Mouse (Mus musculus): ENCODE measurements around the gene Fyttd1.

The Fyttd1 gene

DNA sequence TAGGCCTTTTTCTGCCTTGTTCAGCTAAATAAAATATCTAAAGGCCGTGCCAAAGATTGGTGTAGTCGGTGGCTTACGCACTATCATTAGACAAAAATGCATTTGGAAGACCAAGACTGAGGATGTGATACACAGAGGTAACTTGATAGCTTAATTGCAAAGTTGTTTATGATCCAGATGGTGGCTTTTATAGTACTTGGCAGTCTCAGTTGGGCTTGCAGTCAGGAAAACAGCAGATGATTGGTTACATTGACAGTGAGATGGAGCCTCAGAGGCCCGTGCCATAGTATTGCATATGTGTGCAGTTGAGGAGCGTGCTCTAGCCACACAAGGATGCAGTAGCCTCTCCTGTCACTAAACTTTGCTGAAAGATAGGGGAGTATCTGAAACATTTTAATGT lies 65.4 kb downstream of the Fyttd1 start:
- DNase-seq (ENCODE audit: low read depth) = peak; percentile 50

DNA sequence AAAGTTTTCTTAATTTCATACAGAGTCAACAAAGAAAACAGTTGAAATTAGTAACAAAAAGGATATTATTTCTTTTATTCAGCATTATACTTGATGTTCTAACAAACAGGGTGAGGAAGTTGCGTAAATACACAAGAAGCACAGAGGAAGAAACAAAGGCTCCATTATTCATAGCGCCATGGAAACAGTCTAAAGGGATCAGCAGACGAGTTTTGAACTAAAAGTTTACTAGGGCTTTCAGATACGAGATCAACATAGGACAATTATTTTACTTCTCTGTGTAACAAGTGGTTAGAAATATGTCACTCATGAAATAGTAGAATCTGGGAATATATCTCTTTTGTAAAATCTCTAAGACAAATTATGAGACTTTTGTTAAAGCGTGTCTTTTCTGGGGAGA lies 68.1 kb downstream of the Fyttd1 start:
- no peak for DNase-seq (ENCODE audit: low read depth)

DNA sequence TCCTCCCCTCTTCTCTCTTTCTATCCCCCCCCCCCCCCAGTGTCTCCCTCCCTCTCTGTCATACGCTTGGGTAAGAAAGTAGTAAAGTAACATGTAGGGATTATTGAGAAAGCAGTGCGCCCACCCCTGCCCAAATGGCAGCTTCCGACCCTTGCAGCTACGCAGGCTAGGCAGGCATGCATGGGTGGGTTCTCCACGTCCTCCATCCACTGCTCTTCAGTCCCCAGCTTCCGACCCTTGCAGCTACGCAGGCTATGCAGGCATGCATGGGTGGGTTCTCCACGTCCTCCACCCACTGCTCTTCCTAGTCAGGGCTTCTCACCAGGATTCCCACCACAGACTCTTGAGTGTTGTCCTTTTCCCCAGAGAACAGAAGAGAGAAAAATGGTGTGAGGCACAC lies 70.7 kb downstream of the Fyttd1 start:
- DNase-seq (ENCODE audit: low read depth) = no peak

DNA sequence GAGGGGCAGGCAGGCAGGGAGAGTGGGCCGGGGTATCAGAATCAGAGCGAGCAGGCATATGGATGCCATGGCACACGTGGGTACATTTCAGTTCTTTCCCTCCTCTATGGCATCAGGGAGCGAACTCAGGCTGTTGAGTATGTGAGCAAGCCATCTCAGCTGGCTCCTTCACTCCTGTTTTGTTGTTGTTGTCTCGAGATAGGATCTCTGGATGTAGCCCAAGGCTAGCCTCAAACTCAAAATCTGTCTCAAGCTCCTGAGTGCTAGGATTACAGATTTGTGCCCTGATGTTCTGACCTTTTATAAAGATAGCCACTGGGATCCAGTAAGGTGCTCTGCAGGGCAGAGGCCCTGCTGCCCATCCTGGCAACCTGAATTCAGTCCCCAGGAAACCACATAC lies 71.4 kb downstream of the Fyttd1 start:
- DNase-seq (ENCODE audit: low read depth) = no peak

DNA sequence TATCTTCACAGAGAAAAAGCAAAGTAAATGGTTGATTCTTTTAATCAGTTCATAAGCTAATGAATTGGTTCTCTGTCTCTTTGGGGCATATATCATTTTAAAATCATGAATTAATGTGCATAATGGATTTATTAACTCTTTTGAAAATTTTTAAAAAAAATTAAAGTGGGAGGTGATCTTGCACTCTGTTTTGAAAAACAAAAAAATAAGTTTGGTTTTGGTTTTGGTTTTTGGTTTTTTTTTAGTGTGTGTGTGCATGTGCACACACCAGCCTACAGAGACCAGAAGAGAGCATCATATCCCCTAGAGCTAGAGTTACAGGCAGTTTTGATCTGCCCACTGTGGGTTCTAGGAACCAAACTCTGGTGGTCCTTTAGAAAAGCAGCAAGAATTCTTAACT lies 72.0 kb downstream of the Fyttd1 start:
- DNase-seq (ENCODE audit: low read depth) = no peak

DNA sequence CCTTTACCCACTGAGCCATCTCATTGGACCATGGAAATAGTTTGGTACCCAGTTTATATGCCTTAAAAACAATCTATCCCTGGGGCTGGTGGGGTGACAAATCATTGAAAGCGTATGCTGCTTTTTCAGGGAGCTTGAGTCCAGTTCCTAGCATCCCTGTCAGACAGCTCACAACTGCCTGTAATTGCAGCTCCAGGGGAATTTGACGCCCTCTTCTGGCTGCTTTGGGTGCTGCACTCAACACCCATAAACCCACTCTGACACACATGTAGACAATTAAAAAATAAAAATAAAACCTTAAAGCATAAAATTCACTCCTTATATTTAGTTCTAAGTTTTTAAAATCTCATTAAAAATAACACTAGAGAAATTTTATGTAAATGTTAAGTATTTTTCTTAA lies 73.8 kb downstream of the Fyttd1 start:
- no peak for DNase-seq (ENCODE audit: low read depth)

DNA sequence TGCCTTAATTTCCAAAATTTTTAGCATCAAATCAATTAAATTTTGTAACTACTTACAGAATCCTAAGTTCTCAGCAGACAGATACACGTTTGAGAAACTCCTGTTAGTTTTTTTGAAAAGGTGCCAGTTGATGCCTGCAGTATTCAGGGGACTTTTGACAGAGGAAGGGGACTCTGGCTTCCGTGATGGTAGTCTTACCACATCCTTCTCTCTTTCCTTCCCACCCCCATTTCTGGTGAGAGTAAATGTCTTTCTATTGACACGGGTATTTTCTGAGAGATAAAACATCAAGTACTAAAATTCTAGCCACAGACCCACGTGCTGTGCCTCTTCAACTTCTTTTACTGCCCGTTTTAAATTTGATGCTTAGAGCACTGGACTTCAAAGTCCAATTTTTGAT lies 76.5 kb downstream of the Fyttd1 start:
- no peak for DNase-seq (ENCODE audit: low read depth)

DNA sequence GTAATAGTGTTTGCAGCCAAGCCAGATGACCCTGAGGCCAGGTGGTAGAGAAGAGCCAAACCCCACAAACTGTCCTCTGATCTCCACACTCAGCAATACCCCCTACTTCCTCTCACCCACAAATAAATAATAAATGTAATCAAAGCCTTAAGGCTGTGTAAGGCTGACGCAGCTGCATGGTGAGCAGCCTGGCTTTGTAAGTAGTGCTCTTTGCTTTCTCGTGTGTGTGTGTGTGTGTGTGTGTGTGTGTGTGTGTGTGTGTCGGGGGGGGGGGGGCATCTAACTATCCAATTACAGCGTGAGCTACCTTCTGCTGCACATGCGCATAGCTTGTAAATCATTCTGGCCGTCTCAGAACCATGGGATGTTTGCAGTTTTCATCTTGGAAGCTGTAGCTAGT lies 77.0 kb downstream of the Fyttd1 start:
- no peak for DNase-seq (ENCODE audit: low read depth)

DNA sequence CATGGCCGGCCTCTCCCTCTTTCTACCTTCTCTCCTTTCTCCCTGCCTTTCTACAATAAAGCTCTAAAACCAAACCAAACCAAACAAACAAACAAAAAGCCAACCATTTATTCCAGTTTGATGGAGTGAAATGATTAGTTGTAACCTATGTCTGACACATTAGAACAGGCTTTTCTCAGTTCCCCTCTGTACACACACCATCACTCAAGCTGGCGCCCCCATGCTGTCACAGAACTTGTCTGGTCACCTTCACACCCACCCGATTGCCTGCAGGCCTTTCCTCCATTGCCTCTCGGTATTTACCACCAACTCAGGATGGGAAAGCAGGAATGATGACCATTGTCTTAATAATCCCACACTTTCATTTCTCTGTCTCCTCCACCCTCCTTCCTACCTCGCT lies 79.6 kb downstream of the Fyttd1 start:
- no peak for DNase-seq (ENCODE audit: low read depth)

Measured in fibroblast of lung, adult 2 months (primary cell).